Mouse (Mus musculus) midbrain, embryonic 11.5 days (tissue): ENCODE results near the gene Prdm8. TPM values are rescaled to one million over a fixed set of nuclear protein-coding genes. Genes with fewer than 3 reads are reported as not detected.

ENCODE experiments used
- ATAC-seq: fragments of 200-750 bp; cut with Nextera tagmentation; 2 replicates; pipeline ENCODE4 v1.8.0; 2017; ENCODE audit warnings: moderate TSS enrichment, moderate library complexity; ENCODE audit not compliant: low FRiP score
- DNase-seq: peaks from one replicate; pipeline ENCODE4 v3.0.0; 2015; ENCODE audit warnings: low spot score; ENCODE audit errors: missing footprints
- H3K27ac ChIP-seq: fragments of 300-500 bp; sonication (generic); 2 replicates; pipeline ENCODE4 v1.5.1; 2014; ENCODE audit warnings: low read depth, low read length
- H3K27me3 ChIP-seq: fragments of 300-500 bp; sonication (generic); 2 replicates; pipeline ENCODE4 v1.6.1; 2014; ENCODE audit warnings: mild to moderate bottlenecking, low read length, moderate library complexity, mixed read lengths; ENCODE audit not compliant: control insufficient read depth, insufficient read depth
- H3K36me3 ChIP-seq: fragments of 300-500 bp; sonication (generic); 2 replicates; pipeline ENCODE4 v1.6.1; 2014; ENCODE audit warnings: mild to moderate bottlenecking, low read length, moderate library complexity, mixed read lengths; ENCODE audit not compliant: control insufficient read depth, insufficient read depth
- H3K4me1 ChIP-seq: fragments of 300-500 bp; sonication (generic); 2 replicates; pipeline ENCODE4 v1.6.1; 2014; ENCODE audit warnings: low read length; ENCODE audit not compliant: control insufficient read depth, insufficient read depth
- H3K4me2 ChIP-seq: fragments of 300-500 bp; sonication (generic); 2 replicates; pipeline ENCODE4 v1.6.1; 2014; ENCODE audit warnings: mild to moderate bottlenecking, moderate library complexity
- H3K4me3 ChIP-seq: fragments of 300-500 bp; sonication (generic); 2 replicates; pipeline ENCODE4 v1.5.1; 2014; ENCODE audit warnings: low read depth, low read length
- H3K9ac ChIP-seq: fragments of 300-500 bp; sonication (generic); 2 replicates; pipeline ENCODE4 v1.6.1; 2014; ENCODE audit warnings: low read length
- H3K9me3 ChIP-seq: fragments of 300-500 bp; sonication (generic); 2 replicates; pipeline ENCODE4 v1.6.1; 2016; ENCODE audit warnings: low read length; ENCODE audit not compliant: control insufficient read depth
- WGBS: fragments of 180-500 bp; shearing (Covaris S2); extraction: QIAGEN DNeasy Blood & Tissue Kit; methylation state at CpG from one replicate; pipeline ENCODE4 v1.1.7; 2014; 5-methylcytosine and 5-hydroxymethylcytosine counted together
- polyA plus RNA-seq: library from polyadenylated mRNA; unstranded; fragments of >200 nt; fragmentation: Nextera tagmentation; extraction: Ambion mirVana; gene quantifications from 2 replicates; pipeline ENCODE4 v1.2.1, GENCODE M21; 2014

Gene Prdm8
- polyA plus RNA-seq, 1 experiment from 2014 or later, result 1.0 TPM

GRCm38 (mm10) chr5:98198412-98199218 is 31.6 kb downstream of the Prdm8 start:
- no peaks in the 10 kb centered on the region for H3K36me3 ChIP-seq
- H3K4me1 ChIP-seq, result no peaks in the 10 kb centered on the region
- DNase-seq, result no peak
- no peak overlapping the region for H3K9ac ChIP-seq
- 69% methylated on average over 7 of the region's 7 CpGs for WGBS
- H3K27me3 ChIP-seq, result no peaks in the 10 kb centered on the region
- H3K4me2 ChIP-seq, result no peak overlapping the region
- no peaks in the 10 kb centered on the region for H3K9me3 ChIP-seq
- H3K27ac ChIP-seq, result no peak overlapping the region
- no peak overlapping the region for H3K4me3 ChIP-seq
- ATAC-seq, result no peak

GRCm38 (mm10) chr5:98199219-98199552 is 32.2 kb downstream of the Prdm8 start:
- no peaks in the 10 kb centered on the region for H3K36me3 ChIP-seq
- no peaks in the 10 kb centered on the region for H3K4me1 ChIP-seq
- H3K4me2 ChIP-seq, result no peak overlapping the region
- DNase-seq (no peak), ATAC-seq (no peak)
- H3K27me3 ChIP-seq, result no peaks in the 10 kb centered on the region
- no peaks in the 10 kb centered on the region for H3K9me3 ChIP-seq
- H3K27ac ChIP-seq, result no peak overlapping the region
- no peak overlapping the region for H3K9ac ChIP-seq
- H3K4me3 ChIP-seq, result no peak overlapping the region
- WGBS, result 70% methylated on average over 7 of the region's 7 CpGs

- Histone ChIP-seq H3K36me3 (no peaks in the 10 kb centered on the region), H3K4me1 (no peaks in the 10 kb centered on the region), H3K4me2 (no peak overlapping the region), H3K27ac (no peak overlapping the region), H3K9me3 (no peaks in the 10 kb centered on the region), H3K9ac (no peak overlapping the region), H3K4me3 (no peak overlapping the region), H3K27me3 (no peaks in the 10 kb centered on the region)
- ATAC-seq (no peak), DNase-seq (no peak)
- 85% methylated on average over 3 of the region's 3 CpGs for WGBS
Observed at GRCm38 (mm10) chr5:98201606-98202005, 34.6 kb downstream of the Prdm8 start.

- no peak for ATAC-seq
- Histone ChIP-seq H3K9me3 (no peaks in the 10 kb centered on the region), H3K4me3 (no peak overlapping the region), H3K9ac (no peak overlapping the region), H3K4me2 (no peak overlapping the region), H3K36me3 (no peaks in the 10 kb centered on the region), H3K27ac (no peak overlapping the region), H3K4me1 (no peaks in the 10 kb centered on the region), H3K27me3 (no peaks in the 10 kb centered on the region)
- no peak for DNase-seq
- 55% methylated on average over 4 of the region's 4 CpGs for WGBS
Observed at GRCm38 (mm10) chr5:98202996-98203395, 36.0 kb downstream of the Prdm8 start.

- H3K4me2 ChIP-seq, result no peak overlapping the region
- no peaks in the 10 kb centered on the region for H3K36me3 ChIP-seq
- no peak for ATAC-seq
- no peaks in the 10 kb centered on the region for H3K9me3 ChIP-seq
- no peaks in the 10 kb centered on the region for H3K27me3 ChIP-seq
- no peak overlapping the region for H3K4me3 ChIP-seq
- no peaks in the 10 kb centered on the region for H3K4me1 ChIP-seq
- WGBS, result 73% methylated on average over 4 of the region's 4 CpGs
- DNase-seq, result no peak
- no peak overlapping the region for H3K27ac ChIP-seq
- no peak overlapping the region for H3K9ac ChIP-seq
Observed at GRCm38 (mm10) chr5:98212501-98212900, 45.5 kb downstream of the Prdm8 start.

- H3K27ac ChIP-seq, result no peak overlapping the region
- H3K4me3 ChIP-seq, result no peak overlapping the region
- H3K9ac ChIP-seq, result no peak overlapping the region
- H3K36me3 ChIP-seq, result no peaks in the 10 kb centered on the region
- H3K27me3 ChIP-seq, result no peaks in the 10 kb centered on the region
- no peak for ATAC-seq
- H3K9me3 ChIP-seq, result no peaks in the 10 kb centered on the region
- 59% methylated on average over 4 of the region's 4 CpGs for WGBS
- no peak for DNase-seq
- H3K4me1 ChIP-seq, result no peaks in the 10 kb centered on the region
- no peak overlapping the region for H3K4me2 ChIP-seq
Observed at GRCm38 (mm10) chr5:98221956-98222355, 55.0 kb downstream of the Prdm8 start.

- Histone ChIP-seq H3K4me2 (no peak overlapping the region), H3K36me3 (no peaks in the 10 kb centered on the region), H3K9me3 (no peaks in the 10 kb centered on the region), H3K27me3 (no peaks in the 10 kb centered on the region), H3K9ac (no peak overlapping the region), H3K4me3 (no peak overlapping the region), H3K27ac (no peak overlapping the region), H3K4me1 (no peaks in the 10 kb centered on the region)
- DNase-seq, result no peak
- ATAC-seq, result no peak
- 70% methylated on average over 2 of the region's 2 CpGs for WGBS
Observed at GRCm38 (mm10) chr5:98226710-98227109, 59.7 kb downstream of the Prdm8 start.

- no peaks in the 10 kb centered on the region for H3K4me1 ChIP-seq
- no peaks in the 10 kb centered on the region for H3K36me3 ChIP-seq
- H3K9me3 ChIP-seq, result no peaks in the 10 kb centered on the region
- DNase-seq (no peak), ATAC-seq (no peak)
- H3K27ac ChIP-seq, result no peak overlapping the region
- H3K9ac ChIP-seq, result no peak overlapping the region
- no peak overlapping the region for H3K4me2 ChIP-seq
- no peaks in the 10 kb centered on the region for H3K27me3 ChIP-seq
- 75% methylated on average over 6 of the region's 6 CpGs for WGBS
- H3K4me3 ChIP-seq, result no peak overlapping the region
Observed at GRCm38 (mm10) chr5:98229456-98229855, 62.5 kb downstream of the Prdm8 start.

GRCm38 (mm10) chr5:98238466-98238865 is 71.5 kb downstream of the Prdm8 start:
- H3K9ac ChIP-seq, result no peak overlapping the region
- H3K36me3 ChIP-seq, result no peaks in the 10 kb centered on the region
- H3K9me3 ChIP-seq, result no peaks in the 10 kb centered on the region
- no peak overlapping the region for H3K4me3 ChIP-seq
- no peaks in the 10 kb centered on the region for H3K4me1 ChIP-seq
- H3K27ac ChIP-seq, result no peak overlapping the region
- ATAC-seq (no peak), DNase-seq (no peak)
- 85% methylated on average over 6 of the region's 6 CpGs for WGBS
- H3K4me2 ChIP-seq, result no peak overlapping the region
- no peaks in the 10 kb centered on the region for H3K27me3 ChIP-seq
